Mouse (Mus musculus): ENCODE measurements around the gene Ctps2. TPM values are rescaled to one million over a fixed set of nuclear protein-coding genes. Genes with fewer than 3 reads are reported as not detected.

Ctps2 gene
- polyA plus RNA-seq, 1 experiment from 2014 or later = 86.2 TPM

GRCm38 (mm10) chrX:162992121-162992520 lies 91.1 kb downstream of the Ctps2 start:
- Histone ChIP-seq H3K9me3 (no peaks in the 10 kb centered on the region), H3K27me3 (no peaks in the 10 kb centered on the region), H3K9ac (no peak overlapping the region), H3K27ac (no peak overlapping the region), H3K4me3 (no peak overlapping the region), H3K4me1 (replicated peaks) (no peaks in the 10 kb centered on the region), H3K36me3 (peaks cover 4% of the 10 kb centered on the region; the same call in 1 of the 2 replicates), H3K4me2 (no peak overlapping the region)
- ATAC-seq (ENCODE audit: low FRiP score) = no peak
- 85% methylated on average over 3 of the region's 3 CpGs for WGBS

- Histone ChIP-seq H3K9me3 (no peaks in the 10 kb centered on the region), H3K27ac (no peak overlapping the region), H3K9ac (no peak overlapping the region), H3K4me1 (replicated peaks) (no peaks in the 10 kb centered on the region), H3K4me2 (no peak overlapping the region), H3K4me3 (no peak overlapping the region), H3K36me3 (peaks cover 16% of the 10 kb centered on the region), H3K27me3 (0 out of 2 replicates have a peak, but pooled peaks cover 4% of the 10 kb centered on the region)
- no peak for ATAC-seq (ENCODE audit: low FRiP score)
These were observed 126.8 kb downstream of the Ctps2 start for GRCm38 (mm10) chrX:163027864-163028263.

GRCm38 (mm10) chrX:163038767-163039166 lies 137.7 kb downstream of the Ctps2 start:
- no peak overlapping the region for H3K4me3 ChIP-seq
- ATAC-seq (ENCODE audit: low FRiP score) = no peak
- no peaks in the 10 kb centered on the region for H3K36me3 ChIP-seq
- H3K9me3 ChIP-seq = no peaks in the 10 kb centered on the region
- no peak overlapping the region for H3K27ac ChIP-seq
- no peak overlapping the region for H3K4me2 ChIP-seq
- WGBS = 43% methylated on average over 3 of the region's 3 CpGs
- H3K4me1 ChIP-seq (replicated peaks) = no peaks in the 10 kb centered on the region
- H3K27me3 ChIP-seq = peaks cover 28% of the 10 kb centered on the region; the same call in 1 of the 2 replicates
- H3K9ac ChIP-seq = no peak overlapping the region

GRCm38 (mm10) chrX:163042771-163043170 lies 141.7 kb downstream of the Ctps2 start:
- H3K9ac ChIP-seq = no peak overlapping the region

GRCm38 (mm10) chrX:163063936-163064335 lies 162.9 kb downstream of the Ctps2 start:
- H3K4me2 ChIP-seq = no peak overlapping the region
- H3K4me1 ChIP-seq (replicated peaks) = no peaks in the 10 kb centered on the region
- no peak overlapping the region for H3K9ac ChIP-seq
- H3K9me3 ChIP-seq = no peaks in the 10 kb centered on the region
- H3K4me3 ChIP-seq = no peak overlapping the region
- no peak for ATAC-seq (ENCODE audit: low FRiP score)
- no peaks in the 10 kb centered on the region for H3K27me3 ChIP-seq
- WGBS = 67% methylated on average over 1 of the region's 1 CpGs
- H3K27ac ChIP-seq = no peak overlapping the region
- H3K36me3 ChIP-seq = no peaks in the 10 kb centered on the region

More at GRCm38 (mm10) chrX:163042771-163043170, 141.7 kb downstream of the Ctps2 start:
- ATAC-seq (ENCODE audit: low FRiP score) = no peak
- WGBS = 93% methylated on average over 1 of the region's 1 CpGs
- H3K4me2 ChIP-seq = no peak overlapping the region
- no peaks in the 10 kb centered on the region for H3K4me1 ChIP-seq (replicated peaks)
- no peaks in the 10 kb centered on the region for H3K36me3 ChIP-seq
- H3K27ac ChIP-seq = no peak overlapping the region
- peaks cover 25% of the 10 kb centered on the region; the same call in 1 of the 2 replicates for H3K27me3 ChIP-seq
- no peak overlapping the region for H3K4me3 ChIP-seq
- no peaks in the 10 kb centered on the region for H3K9me3 ChIP-seq

MicroRNAs within 50 kb of the gene (microRNA counts, 519-probe panel; counts per million panel counts)
- 51.3 counts per million for microRNA mmu-miR-3473

Small RNAs within 50 kb of the gene (microRNA-seq; reads per million reads assigned to microRNA genes)
- gene Mir3473a = not detected

Other genes with a start within 250 kb of the Ctps2 start
- gene Rbbp7, start 140.8 kb upstream of the Ctps2 start, polyA plus RNA-seq (2015; fragmentation: Nextera tagmentation; extraction: Ambion mirVana) = 217 and 218 TPM in 2 replicates
- gene Txlng, start 71.8 kb upstream of the Ctps2 start, polyA plus RNA-seq (2015; fragmentation: Nextera tagmentation; extraction: Ambion mirVana) = 13.3 and 14.1 TPM in 2 replicates
- 29.7 TPM in 2 replicates for gene Syap1, start 12.8 kb upstream of the Ctps2 start, polyA plus RNA-seq (2015; fragmentation: Nextera tagmentation; extraction: Ambion mirVana)
- 1.1 and 1.4 TPM in 2 replicates for gene S100g, start 63.4 kb downstream of the Ctps2 start, polyA plus RNA-seq (2015; fragmentation: Nextera tagmentation; extraction: Ambion mirVana)